Mouse (Mus musculus) gonadal fat pad, adult 2 months (tissue): Measurements from ENCODE around the gene Hmbs. TPM values are rescaled to one million over a fixed set of nuclear protein-coding genes. Genes with fewer than 3 reads are reported as not detected.

Source experiments
- DNase-seq: peaks from one replicate; pipeline ENCODE4 v3.0.0-alpha.2; 2012; ENCODE audit warnings: low read depth
- polyA plus RNA-seq: library from polyadenylated mRNA; depleted of rRNA; stranded (reverse); fragments of >200 nt; gene quantifications from 2 replicates; pipeline ENCODE4 v1.2.3, GENCODE M21; 2012; rRNA removed

Gene Hmbs
- polyA plus RNA-seq, 1 experiment: 74.7 TPM

GRCm38 (mm10) chr9:44292490-44292889 is 51.5 kb downstream of the Hmbs start:
- no peak for DNase-seq

GRCm38 (mm10) chr9:44288959-44289291 is 55.1 kb downstream of the Hmbs start:
- DNase-seq: no peak

- no peak for DNase-seq
These were observed 55.7 kb downstream of the Hmbs start, which contains the start of gene Abcg4 for GRCm38 (mm10) chr9:44288076-44288958. Gene Abcg4, minus strand, starts transcription at chr9:44288615.

GRCm38 (mm10) chr9:44287401-44288075 is 56.5 kb downstream of the Hmbs start:
- DNase-seq: no peak

- no peak for DNase-seq
These were observed 57.0 kb downstream of the Hmbs start for GRCm38 (mm10) chr9:44287003-44287400.

Other genes with a start within 250 kb of the Hmbs start
- gene Mfrp, start 242.5 kb downstream of the Hmbs start, polyA plus RNA-seq: 72.1 and 84.4 TPM in 2 replicates
- gene C1qtnf5, start 237.0 kb downstream of the Hmbs start, polyA plus RNA-seq: 28.7 and 29.3 TPM in 2 replicates
- gene Gm49380, start 230.7 kb downstream of the Hmbs start, polyA plus RNA-seq: 0.04 and 0.10 TPM in 2 replicates
- 23.4 and 25.6 TPM in 2 replicates for gene Rnf26, start 230.7 kb downstream of the Hmbs start, polyA plus RNA-seq
- gene Mcam, start 209.8 kb downstream of the Hmbs start, polyA plus RNA-seq: 196 and 288 TPM in 2 replicates
- 12.2 and 14.1 TPM in 2 replicates for gene Cbl, start 110.2 kb downstream of the Hmbs start, polyA plus RNA-seq
- gene Ccdc153, start 103.6 kb downstream of the Hmbs start, polyA plus RNA-seq: 6.6 and 6.9 TPM in 2 replicates
- 1.4 and 2.3 TPM in 2 replicates for gene Pdzd3, start 92.8 kb downstream of the Hmbs start, polyA plus RNA-seq
- 22.9 and 28.3 TPM in 2 replicates for gene Nlrx1, start 75.6 kb downstream of the Hmbs start, polyA plus RNA-seq
- 4.9 and 6.6 TPM in 2 replicates for gene Abcg4, start 55.6 kb downstream of the Hmbs start, polyA plus RNA-seq
- 25.4 and 39.6 TPM in 2 replicates for gene Hinfp, start 38.6 kb downstream of the Hmbs start, polyA plus RNA-seq
- 51.5 and 52.0 TPM in 2 replicates for gene C2cd2l, start 23.9 kb downstream of the Hmbs start, polyA plus RNA-seq
- gene Dpagt1, start 18.2 kb downstream of the Hmbs start, polyA plus RNA-seq: 54.1 and 58.4 TPM in 2 replicates
- 52.0 and 59.0 TPM in 2 replicates for gene H2afx, start 9.5 kb downstream of the Hmbs start, polyA plus RNA-seq
- 42.6 and 46.1 TPM in 2 replicates for gene Vps11, start 17.4 kb upstream of the Hmbs start, polyA plus RNA-seq
- gene Hyou1, start 35.3 kb upstream of the Hmbs start, polyA plus RNA-seq: 124 and 158 TPM in 2 replicates
- gene Slc37a4, start 52.6 kb upstream of the Hmbs start, polyA plus RNA-seq: 90.4 and 96.0 TPM in 2 replicates
- gene Rps25, start 62.9 kb upstream of the Hmbs start, polyA plus RNA-seq: 255 and 355 TPM in 2 replicates
- gene Trappc4, start 63.4 kb upstream of the Hmbs start, polyA plus RNA-seq: 63.4 and 83.7 TPM in 2 replicates
- gene Ccdc84, start 74.3 kb upstream of the Hmbs start, polyA plus RNA-seq: 25.4 and 35.0 TPM in 2 replicates
- 0.05 TPM in 1 of 2 replicates, not detected in the other for gene Foxr1, start 96.9 kb upstream of the Hmbs start, polyA plus RNA-seq
- 5.7 and 7.3 TPM in 2 replicates for gene Upk2, start 110.7 kb upstream of the Hmbs start, polyA plus RNA-seq
- 31.3 and 54.0 TPM in 2 replicates for gene Bcl9l, start 138.6 kb upstream of the Hmbs start, polyA plus RNA-seq
- gene Cxcr5, start 217.6 kb upstream of the Hmbs start, polyA plus RNA-seq: 0.88 and 1.2 TPM in 2 replicates